Mouse (Mus musculus) olfactory bulb, adult 2 months (tissue): ENCODE measurements around the gene Nav2. TPM values are rescaled to one million over a fixed set of nuclear protein-coding genes. Genes with fewer than 3 reads are reported as not detected.

Experiments used
- H3K27ac ChIP-seq: fragments of 200-500 bp; 2 replicates; pipeline ENCODE4 v1.5.1; 2012; ENCODE audit warnings: low read depth, low read length; ENCODE audit not compliant: insufficient read depth
- H3K4me1 ChIP-seq: fragments of 200-500 bp; 2 replicates; pipeline ENCODE4 v1.6.1; 2012; ENCODE audit warnings: low read length; ENCODE audit not compliant: control insufficient read depth, insufficient read depth
- H3K4me3 ChIP-seq: fragments of 200-500 bp; 2 replicates; pipeline ENCODE4 v1.5.1; 2012; ENCODE audit warnings: mild to moderate bottlenecking, low read depth, low read length, moderate library complexity; ENCODE audit not compliant: insufficient read depth
- CTCF ChIP-seq: fragments of 200-500 bp; IDR thresholded peaks from 2 replicates; pipeline ENCODE4 v1.5.1; 2012; ENCODE audit warnings: low read depth, mild to moderate bottlenecking, low read length, moderate library complexity; ENCODE audit not compliant: insufficient read depth
- POLR2A ChIP-seq: fragments of 200-500 bp; IDR thresholded peaks from 2 replicates; pipeline ENCODE4 v1.6.1; 2012; ENCODE audit warnings: mild to moderate bottlenecking, low read depth, low read length, moderate library complexity; ENCODE audit not compliant: insufficient read depth
- WGBS: fragments of 180-500 bp; shearing (Covaris S2); methylation state at CpG from one replicate; pipeline ENCODE4 v1.1.7; 2018; 5-methylcytosine and 5-hydroxymethylcytosine counted together
- polyA plus RNA-seq: library from polyadenylated mRNA; stranded (reverse); fragments of >200 nt; gene quantifications from 2 replicates; pipeline ENCODE4 v1.2.4, GENCODE M21; 2012; ENCODE audit warnings: low replicate concordance; ENCODE audit not compliant: missing spikeins, insufficient read depth, insufficient read length

The Nav2 gene
- polyA plus RNA-seq, 1 experiment: 57.3 TPM

DNA sequence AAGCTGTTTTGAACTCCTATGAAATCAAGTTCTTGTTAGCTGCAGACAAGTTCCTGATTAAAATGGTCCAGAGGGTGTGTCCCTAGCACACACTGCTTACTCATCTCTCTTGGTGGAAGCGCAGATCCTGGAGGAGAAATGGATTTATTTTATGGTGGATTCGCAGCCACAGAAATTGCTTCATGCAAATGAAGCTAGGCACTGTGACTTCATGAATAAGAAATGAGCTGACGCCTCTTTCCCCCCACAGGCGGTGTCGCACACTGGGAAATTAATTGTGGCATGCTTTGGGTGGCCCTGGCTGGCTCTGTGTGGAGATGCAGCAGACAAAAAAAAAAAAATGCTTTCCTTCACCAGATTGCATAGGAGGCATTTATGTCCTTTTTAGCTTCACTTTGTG lies 170.4 kb downstream of the Nav2 start:
- Histone ChIP-seq H3K4me1 (peaks cover 31% of the 10 kb centered on the region), H3K27ac (no peak overlapping the region), H3K4me3 (no peak overlapping the region)
- 21% methylated on average over 5 of the region's 5 CpGs for WGBS
- TF ChIP-seq CTCF (no peak), POLR2A (no peak)

DNA sequence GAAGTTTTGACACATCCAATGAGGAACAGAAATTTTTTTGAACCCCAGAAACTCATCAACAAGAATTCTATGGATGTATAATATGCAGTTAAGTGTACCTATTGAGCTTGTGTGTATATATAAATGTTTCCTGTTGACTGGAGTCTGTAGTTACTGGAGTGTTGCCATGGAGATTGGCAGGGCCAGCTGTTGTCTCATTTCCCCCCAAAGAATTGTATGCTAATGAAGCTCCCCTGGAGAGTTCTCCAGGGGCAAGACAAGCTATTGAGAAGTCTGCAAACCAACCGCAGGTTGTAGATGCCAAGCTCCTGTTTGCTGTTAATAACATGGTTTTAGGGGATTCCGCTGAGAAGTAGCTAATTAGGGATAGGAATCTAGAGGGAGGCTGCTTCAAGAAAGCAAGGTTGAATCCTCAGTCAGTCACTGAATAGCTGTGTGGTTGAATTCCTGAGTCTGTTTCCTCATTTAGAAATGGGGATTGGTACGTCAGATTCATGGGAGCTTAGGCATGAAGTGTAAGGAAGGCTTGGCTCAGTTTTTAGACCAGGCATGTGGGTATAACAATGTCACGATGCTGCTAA lies 174.2 kb downstream of the Nav2 start:
- 0 out of 2 replicates have a peak overlapping the region, but pooled peaks have one; percentile 36 for H3K27ac ChIP-seq
- peaks cover 43% of the 10 kb centered on the region for H3K4me1 ChIP-seq
- no peak overlapping the region for H3K4me3 ChIP-seq
- TF ChIP-seq POLR2A (no peak), CTCF (no peak)
- 18% methylated on average over 4 of the region's 4 CpGs for WGBS

DNA sequence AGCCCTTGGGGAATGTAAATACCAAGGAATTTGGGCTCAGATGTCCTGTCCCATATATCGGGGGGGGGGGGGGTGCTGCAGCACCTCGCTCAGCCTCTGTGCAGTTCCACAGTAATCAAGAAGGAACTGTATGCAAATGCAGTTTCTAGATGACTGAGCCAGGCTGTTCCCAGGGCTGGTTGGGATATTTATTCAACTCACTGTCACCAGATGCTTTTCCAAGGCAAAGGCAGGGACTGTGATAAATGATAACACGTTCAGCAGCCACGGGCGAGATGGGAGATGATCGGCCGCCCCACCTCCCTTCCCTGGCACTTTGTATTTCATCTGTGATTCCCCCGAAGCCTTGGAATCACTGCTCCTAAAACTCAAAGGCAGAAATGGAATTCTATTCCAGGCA lies 176.3 kb downstream of the Nav2 start:
- TF ChIP-seq CTCF: no peak
- TF ChIP-seq POLR2A: no peak
- Histone ChIP-seq H3K4me3 (no peak overlapping the region), H3K4me1 (peaks cover 46% of the 10 kb centered on the region), H3K27ac (no peak overlapping the region)
- 30% methylated on average over 8 of the region's 8 CpGs for WGBS

DNA sequence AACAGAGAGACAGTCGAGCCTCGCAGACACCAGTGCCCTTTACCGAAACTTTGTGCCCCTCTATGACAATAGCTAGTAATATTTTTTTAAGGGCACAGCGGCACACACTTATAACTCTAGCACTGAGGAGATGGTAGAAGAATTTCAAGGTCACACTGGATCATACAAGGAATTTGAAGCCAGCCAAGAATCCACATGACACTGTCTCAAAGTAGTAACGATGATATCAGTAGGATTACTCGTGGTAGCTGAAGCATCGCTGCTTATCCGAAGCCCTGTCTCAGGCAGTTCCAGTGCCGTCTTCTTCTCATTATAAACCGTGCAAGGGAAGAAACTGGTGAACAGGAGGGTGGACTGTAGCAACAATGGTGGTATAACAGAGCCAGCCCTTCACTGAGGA lies 177.2 kb downstream of the Nav2 start:
- Histone ChIP-seq H3K27ac (no peak overlapping the region), H3K4me3 (no peak overlapping the region), H3K4me1 (peaks cover 51% of the 10 kb centered on the region)
- no peak for TF ChIP-seq POLR2A
- no peak for TF ChIP-seq CTCF
- WGBS: 76% methylated on average over 10 of the region's 10 CpGs

DNA sequence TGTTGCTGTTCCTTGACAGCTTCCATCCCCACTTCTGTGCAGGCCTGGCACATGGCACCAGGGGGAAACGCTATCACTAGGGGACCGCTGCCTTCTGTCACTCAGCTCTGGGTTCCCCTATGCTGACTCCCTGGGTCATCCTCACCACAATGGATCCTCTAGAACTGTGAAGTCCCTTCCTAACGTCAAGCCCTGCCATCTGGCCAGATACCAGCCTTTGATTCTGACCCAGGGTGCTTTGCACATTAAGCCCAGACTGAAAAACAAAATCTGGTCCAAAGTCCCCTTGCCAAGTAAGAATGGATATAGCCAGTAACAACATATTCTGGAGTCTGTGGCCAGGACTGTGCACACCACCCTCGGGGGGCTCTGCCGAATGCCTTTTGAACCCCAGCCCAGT lies 178.6 kb downstream of the Nav2 start:
- WGBS: 47% methylated on average over 5 of the region's 5 CpGs
- H3K4me1 ChIP-seq: peaks cover 54% of the 10 kb centered on the region
- TF ChIP-seq CTCF: no peak
- no peak for TF ChIP-seq POLR2A
- no peak overlapping the region for H3K27ac ChIP-seq
- H3K4me3 ChIP-seq: no peak overlapping the region

DNA sequence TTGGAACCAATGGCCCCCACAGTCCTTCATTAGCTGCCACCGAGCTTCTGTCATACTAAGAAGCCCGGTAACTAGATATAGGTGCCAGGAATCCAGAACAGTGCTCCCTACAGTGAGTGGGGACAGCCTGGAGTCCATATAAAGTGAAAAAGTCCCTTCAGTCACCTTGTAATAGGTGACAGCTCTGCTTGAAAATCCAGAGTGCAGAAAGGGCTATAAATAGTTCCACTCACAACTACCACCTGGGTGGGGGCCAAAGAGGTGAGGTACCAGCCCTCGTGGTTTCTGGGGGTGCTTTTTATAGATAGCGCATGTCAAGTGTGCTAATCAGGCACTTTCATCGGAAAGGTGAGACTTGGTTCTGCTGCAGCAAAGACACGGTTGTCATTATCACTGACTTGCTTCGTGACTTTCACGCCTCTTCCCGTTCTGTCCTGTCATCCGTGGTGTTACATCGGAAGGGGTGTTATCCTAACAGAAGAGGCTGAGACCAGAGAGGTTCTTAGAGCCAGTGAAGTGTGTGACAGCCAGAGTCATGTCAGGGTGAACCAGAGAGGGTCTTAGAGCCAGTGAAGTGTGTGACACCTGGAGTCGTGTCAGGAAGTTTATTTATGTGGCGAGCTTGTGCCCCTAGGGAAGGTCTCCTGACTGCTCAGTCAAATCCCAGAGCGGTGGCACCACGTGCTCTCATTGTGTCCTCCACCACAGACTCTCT lies 179.8 kb downstream of the Nav2 start:
- 81% methylated on average over 15 of the region's 15 CpGs for WGBS
- Histone ChIP-seq H3K4me1 (peaks cover 50% of the 10 kb centered on the region), H3K4me3 (no peak overlapping the region), H3K27ac (no peak overlapping the region)
- TF ChIP-seq CTCF (no peak), POLR2A (no peak)

DNA sequence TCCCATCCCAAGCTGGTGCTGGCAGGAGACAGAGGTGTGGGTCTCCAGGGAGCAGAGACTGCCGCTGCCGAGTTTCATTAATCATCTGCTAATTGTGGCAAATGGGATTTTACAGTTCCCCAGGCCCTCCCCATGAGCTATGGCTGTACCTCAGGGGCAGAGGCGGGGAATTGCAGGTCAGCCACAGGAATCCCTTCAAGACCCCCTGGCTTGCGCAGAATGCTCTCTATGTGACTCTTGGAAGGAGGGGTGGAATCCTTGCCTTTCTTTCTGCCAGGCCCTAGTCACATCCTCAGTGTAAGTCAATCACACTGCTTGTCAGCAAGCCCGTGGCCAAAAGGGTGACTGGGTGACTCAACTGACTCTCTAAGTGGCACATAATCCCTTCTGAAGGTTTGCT lies 182.9 kb downstream of the Nav2 start:
- Histone ChIP-seq H3K4me1 (peaks cover 39% of the 10 kb centered on the region), H3K27ac (no peak overlapping the region), H3K4me3 (no peak overlapping the region)
- 64% methylated on average over 5 of the region's 5 CpGs for whole genome bisulfite sequencing
- no peak for TF ChIP-seq POLR2A
- no peak for TF ChIP-seq CTCF

DNA sequence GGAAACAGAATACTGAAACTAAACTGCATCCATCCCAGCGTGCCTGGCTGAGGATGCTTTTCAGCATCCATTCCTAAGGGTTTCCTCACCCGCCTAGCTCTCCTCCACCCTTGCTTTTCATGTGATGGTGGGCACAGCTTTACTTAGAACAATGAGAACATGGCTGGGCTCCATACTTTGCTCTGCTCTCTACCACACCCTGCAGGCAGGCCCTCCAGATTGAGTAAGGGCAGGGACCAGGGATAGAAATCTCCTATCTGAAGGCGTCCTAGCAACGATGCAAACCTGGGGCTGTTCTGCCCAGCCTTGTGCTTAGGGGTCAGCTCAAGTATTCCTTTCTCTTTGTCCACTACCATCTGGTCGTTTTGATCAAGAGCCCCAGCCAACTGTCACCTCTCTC lies 183.4 kb downstream of the Nav2 start:
- peaks cover 37% of the 10 kb centered on the region for H3K4me1 ChIP-seq
- H3K4me3 ChIP-seq: no peak overlapping the region
- TF ChIP-seq CTCF (no peak), POLR2A (no peak)
- 71% methylated on average over 5 of the region's 5 CpGs for WGBS
- no peak overlapping the region for H3K27ac ChIP-seq

DNA sequence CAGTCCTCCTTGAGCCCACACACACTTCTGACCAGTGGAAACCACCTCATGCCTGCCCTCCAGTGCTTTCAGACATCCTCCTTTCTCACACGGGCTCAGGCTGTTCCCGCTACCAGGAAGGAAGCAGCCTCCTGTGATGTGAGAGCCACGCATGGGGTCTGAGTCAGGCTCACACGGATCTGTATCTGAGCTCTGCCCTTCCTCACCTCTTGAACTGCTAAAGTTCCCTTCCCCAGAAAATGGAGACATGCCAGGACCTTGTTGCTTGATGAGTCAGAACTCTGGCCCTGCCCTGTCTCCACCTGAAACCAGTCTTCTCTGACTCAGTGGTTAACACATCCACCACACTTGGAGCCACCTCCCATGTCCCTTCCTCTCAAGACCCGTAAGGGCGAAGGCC lies 185.1 kb downstream of the Nav2 start:
- WGBS: 72% methylated on average over 6 of the region's 6 CpGs
- H3K27ac ChIP-seq: no peak overlapping the region

More for the DNA sequence above, 185.1 kb downstream of the Nav2 start:
- TF ChIP-seq CTCF: no peak
- no peak for TF ChIP-seq POLR2A
- Histone ChIP-seq H3K4me3 (no peak overlapping the region), H3K4me1 (peaks cover 26% of the 10 kb centered on the region)
